Mouse (Mus musculus): Measurements from ENCODE around the gene Tmem208.

Gene Tmem208

DNA sequence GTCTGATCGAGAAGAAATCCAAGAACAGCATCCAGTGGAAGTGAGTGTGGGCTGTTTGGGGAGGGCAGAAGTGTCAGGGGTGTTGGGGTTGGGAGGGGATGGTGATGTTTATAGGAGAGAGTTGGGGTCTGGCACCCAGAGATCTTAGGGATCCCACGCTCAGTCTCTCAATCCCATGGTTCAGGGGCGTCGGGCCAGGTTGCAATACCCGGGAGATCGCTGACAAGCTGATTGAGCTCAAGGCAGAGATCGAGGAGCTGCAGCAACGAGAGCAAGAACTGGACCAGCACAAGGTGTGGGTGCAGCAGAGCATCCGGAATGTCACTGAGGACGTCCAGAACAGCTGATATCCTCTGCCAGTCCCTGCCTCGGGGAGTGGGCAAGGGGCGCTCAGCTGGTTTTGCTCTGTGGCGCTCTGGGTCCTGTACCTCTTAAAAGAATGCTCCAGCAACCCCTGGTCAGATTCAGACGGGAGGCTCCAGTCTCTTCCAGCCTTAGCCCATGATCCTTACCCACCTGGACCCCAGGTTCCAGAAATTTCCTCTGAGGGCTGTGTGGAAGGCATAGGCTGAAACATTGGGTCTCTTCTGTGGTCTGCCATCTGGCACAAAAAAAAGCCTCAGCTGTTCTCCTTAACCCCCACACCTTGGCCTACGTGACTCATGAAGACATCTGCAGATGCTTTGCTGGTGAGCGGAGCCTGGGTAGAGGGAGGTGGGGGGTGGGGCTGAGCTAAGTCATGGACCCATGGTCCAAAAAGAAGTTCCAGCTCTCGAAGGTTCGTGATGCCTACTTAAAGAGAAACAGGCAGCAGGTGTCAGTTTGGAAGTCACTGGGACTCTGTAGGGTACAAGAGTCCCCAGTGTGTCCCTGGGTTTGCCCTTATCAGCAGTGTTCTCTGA is 27.6 kb upstream of the Tmem208 start:
- DNase-seq (ENCODE audit: low spot score) = no peak

DNA sequence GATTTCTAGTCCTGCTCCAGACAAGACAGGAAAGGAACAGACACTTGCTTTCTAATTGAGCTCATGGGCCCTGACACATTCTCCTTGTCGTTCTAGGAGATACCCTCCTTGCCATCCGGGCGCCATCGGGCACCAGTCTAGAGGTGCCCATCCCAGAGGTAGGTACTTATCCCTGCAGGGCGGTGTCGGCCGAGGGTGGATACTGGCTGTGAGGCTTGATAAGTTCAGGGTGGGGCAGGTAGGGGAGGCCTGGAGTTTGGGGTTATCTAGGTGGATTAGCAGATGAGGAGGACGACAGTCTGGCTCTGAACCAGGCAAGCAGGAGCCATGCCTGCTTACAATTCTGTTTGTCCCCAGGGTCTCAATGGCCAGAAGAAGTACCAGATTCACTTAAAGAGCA is 26.2 kb upstream of the Tmem208 start:
- no peak for DNase-seq (ENCODE audit: low spot score)

- no peak for DNase-seq (ENCODE audit: low spot score)
These were observed 22.8 kb upstream of the Tmem208 start for GRCm38 (mm10) chr8:105303396-105303795.

DNA sequence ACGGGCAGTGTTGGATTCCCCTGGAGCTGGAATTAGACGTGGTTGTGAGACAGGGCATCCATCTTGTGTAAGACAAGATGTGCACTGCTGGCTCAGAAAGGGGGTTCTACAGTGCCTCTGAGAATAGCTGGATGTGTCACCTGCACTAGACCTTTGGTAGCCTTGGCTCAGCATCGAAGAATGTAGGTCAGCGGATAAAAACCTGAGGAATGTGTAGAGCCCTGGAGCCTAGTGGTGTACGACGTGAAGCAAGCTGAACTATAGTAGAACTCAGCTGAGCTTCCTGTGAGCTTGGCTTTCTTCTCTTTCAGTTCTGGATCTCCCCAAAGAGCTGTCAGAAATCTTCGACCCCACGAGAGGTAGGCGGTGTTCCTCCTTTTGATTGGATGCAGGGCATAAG is 22.3 kb upstream of the Tmem208 start:
- DNase-seq (ENCODE audit: low spot score) = no peak

DNA sequence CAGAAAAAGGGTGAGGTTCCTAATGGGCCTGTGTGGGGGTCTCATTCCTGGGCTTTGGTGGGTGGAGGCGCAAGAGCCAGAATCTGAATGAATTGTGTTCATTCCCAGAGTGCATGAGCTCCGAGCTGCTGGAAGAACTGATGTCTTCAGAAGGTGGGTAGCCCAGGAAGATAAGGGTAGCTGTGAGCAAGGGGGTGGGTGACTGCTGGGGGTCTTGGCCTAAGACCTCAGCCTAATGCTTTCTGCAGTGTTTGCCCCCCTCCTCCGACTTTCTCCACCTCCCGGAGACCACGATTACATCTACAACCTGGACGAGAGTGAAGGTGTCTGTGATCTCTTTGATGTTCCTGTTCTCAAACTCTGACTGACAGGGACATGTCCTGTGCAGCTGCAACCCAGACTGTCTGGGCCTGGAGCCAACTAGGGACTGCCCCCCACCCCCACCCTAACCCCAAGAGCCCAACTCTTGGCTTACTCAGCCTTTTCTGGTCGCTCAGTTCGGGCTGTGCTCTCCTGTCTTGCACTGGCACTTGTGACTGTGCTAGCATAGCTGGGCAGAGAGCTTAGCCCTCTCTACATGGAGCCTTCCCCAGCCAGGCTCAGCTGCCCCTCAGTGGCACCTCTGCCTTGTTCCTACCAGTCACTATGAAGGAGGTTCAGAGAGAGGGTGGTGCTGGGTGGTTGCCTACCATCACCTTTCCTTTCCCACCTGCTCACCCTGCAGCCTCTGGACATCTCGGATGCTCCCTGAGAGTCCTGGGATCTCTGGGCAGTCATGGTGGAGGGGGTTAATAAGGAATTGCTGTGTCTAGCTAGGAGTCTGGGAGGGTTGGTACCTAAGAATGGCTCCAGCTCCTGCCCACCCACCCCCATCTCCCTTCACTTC is 21.6 kb upstream of the Tmem208 start:
- no peak for DNase-seq (ENCODE audit: low spot score)

DNA sequence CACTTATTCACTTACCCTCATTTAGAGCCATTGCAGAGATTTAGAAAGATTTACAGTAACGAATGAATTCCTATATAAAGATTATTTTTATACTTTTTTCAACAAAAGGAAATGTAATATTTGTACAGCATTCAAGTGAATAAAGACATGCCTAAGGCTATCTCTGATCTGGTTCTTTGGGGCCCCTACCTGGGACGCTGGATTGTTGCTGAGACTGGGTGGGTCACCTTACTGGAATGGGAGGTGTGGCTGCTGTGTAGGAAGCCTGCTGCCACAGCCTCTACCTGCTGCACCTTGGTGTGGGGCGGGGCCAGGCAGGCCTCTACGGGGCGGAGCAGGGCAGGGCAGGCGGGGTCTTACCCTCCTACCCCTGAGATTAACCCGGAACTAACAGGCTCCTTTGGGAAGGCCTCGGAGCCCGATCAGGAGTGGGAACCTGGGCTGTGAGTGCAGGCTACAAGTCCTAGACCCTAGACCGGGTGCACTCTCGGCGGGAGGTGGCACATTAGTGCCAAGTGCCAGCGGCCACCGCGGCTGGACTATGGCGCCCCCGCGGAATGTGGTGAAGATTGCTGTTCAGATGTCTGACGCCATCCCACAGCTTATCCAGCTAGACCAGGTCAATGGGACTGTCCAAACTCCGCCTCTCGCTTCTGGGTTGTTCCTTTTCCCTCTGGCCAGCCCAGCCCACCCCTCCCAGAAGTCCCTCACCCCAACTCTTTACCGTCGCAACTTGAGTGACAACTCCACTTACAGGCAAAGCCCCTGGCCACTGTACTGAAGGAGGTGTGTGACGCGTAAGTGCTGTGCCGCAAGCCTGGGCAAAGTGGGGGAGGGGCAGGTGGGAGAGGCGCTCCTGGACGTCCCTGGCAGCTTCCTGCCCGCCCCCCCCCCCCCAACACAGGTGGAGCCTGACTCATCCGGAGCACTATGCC is 20.7 kb upstream of the Tmem208 start, which contains the start of gene Elmo3:
Gene Elmo3 (plus strand): TSS at position 391 of the 935 bp plus-strand sequence.
- DNase-seq (ENCODE audit: low spot score) = no peak

DNA sequence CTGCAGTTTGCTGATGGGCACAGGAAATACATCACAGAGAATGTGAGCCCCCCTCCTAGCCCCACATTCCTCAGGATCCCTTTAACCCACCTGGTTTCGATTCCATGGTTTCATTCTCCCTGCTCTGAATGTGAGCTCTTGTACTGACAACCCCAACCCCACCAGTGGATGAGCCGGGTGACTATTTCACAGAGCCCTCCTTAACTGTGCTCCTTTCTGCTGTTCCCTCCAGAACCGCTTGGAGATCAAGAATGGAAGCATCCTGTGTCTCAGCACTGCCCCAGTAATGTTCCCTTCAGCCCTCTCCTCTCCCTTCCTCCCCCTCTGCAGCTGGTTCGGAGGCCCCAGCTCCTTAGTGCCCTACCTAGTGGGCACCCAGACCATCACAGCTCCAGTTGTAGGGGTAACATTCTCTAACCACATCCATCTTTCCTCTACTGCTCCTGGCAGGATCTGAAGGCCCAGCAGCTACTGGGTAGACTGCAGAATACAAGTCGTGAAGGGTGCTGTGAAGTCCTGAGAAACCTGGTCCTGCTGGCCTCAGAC is 19.9 kb upstream of the Tmem208 start:
- no peak for DNase-seq (ENCODE audit: low spot score)

GRCm38 (mm10) chr8:105307670-105308069 is 18.5 kb upstream of the Tmem208 start:
- DNase-seq (ENCODE audit: low spot score) = no peak

DNA sequence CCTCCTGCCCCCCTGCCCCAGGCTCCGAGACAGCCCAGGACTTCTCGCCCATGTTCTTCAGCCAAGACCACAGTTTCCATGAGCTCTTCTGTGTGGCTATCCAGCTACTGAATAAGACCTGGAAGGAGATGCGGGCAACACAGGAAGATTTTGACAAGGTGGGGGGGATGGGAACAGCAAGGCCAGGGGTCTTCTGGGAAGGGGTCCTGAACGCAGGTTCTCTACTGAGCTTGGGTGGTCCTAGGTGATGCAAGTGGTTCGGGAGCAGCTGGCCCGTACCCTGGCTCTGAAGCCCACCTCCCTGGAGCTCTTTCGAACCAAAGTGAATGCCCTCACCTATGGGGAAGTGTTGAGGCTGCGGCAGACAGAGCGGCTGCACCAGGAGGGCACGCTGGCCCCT is 17.7 kb upstream of the Tmem208 start:
- DNase-seq (ENCODE audit: low spot score) = no peak

GRCm38 (mm10) chr8:105309142-105309847 is 16.9 kb upstream of the Tmem208 start:
- DNase-seq (ENCODE audit: low spot score) = no peak

GRCm38 (mm10) chr8:105310118-105310517 is 16.0 kb upstream of the Tmem208 start:
- no peak for DNase-seq (ENCODE audit: low spot score)

DNA sequence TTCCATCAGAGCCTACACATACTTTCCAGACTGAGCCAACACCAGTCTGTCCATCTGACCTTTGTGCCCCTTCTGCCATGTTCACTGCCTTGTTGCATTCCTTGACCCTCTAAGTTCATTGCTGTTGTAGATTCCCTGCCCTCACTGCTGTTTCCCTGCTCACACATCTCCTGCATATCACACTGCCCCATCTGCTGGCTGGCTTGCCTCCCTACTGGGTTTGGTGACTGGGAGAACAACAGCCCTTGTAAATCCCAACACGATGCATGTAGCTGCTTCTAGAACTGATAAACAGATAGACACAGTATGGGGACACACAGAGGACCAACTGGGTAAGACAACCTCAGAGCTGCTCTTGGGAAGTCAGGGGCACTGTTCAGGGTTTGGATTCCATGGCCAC is 14.4 kb upstream of the Tmem208 start:
- DNase-seq (ENCODE audit: low spot score) = no peak

DNA sequence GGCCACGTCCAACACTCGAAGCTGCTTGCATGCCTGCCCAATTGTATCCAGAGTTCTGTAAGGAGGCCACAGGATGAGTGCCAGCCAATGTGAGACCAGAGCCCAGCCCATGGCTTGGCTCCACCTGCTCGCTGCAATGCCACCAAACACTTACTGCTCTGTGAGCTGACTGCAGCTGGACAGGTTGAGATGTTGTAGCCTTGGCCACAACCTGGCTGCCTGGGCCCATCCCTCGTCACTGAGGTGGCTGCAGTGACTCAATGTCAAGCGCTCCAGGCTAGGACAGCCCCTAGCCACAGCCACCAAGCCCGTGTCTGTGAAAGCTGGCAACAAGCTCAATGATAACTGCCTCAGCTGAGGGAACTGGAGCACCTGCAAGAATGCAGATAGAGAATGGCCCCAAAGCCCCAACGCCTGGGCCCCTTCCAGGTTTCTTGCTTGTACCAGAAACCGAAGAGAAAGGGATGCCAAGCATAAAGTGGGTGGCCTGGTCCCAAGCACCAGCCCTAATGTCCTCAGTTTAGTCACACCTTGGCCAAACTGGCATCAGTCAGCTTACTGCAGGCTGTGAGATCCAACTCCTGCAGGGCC is 13.2 kb upstream of the Tmem208 start:
- no peak for DNase-seq (ENCODE audit: low spot score)

DNA sequence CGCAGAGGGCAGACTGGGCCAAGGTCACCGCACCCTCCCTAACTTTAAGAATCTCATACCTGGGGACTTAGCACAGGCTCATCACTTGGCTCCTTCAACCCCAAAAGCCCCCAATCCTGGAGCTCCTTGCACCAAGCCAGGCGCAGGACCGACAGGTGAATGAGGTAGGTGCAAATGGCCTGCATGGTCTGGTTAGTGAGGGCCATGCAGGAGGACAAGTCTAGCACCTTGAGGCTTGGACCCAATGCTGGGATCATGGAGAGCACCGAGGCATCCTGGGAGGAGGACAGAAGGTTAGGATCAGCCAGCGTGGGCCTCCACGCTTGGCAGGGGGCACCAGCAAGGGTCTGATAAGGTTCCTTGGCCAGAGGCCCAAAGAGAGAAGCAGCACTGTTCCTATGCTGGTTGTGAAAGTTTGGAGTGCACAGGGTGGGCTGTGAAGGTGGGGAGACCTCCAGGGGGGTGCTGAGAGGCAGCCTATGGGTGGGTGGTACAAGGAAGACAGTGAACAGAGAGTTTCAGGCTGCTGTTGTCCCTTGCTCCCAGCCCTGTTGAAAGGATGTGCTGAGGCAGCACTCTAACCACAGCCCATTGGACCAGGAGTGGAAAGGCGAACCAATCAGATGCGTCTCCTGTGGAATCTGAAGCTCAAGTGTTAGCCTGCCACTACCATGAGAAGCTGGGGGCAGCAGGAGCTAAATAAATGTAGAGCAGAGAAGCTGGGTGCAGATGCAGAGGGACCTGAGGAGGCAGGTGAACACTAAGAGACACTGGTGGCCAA is 12.3 kb upstream of the Tmem208 start:
- no peak for DNase-seq (ENCODE audit: low spot score)

GRCm38 (mm10) chr8:105315073-105315769 is 10.9 kb upstream of the Tmem208 start:
- no peak for DNase-seq (ENCODE audit: low spot score)

DNA sequence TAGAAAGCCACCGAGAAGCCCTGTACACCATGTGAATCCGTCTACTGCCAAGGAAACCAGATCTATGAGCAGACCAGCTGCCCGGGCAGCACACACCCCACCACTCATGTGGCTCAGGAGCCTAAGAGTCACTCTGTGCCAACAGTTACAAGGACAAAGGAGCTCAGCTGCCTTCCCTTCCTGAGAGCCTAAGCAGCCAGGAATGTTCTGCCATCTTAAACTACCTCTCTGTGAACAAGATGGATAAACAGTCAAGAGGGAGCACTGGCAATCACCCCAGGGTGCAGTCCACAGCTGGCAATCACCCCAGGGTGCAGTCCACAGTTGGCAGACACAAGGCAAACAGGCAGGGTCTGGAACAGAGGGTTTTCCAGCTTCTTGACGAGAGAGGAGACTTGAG is 8.2 kb upstream of the Tmem208 start:
- DNase-seq (ENCODE audit: low spot score) = no peak

DNA sequence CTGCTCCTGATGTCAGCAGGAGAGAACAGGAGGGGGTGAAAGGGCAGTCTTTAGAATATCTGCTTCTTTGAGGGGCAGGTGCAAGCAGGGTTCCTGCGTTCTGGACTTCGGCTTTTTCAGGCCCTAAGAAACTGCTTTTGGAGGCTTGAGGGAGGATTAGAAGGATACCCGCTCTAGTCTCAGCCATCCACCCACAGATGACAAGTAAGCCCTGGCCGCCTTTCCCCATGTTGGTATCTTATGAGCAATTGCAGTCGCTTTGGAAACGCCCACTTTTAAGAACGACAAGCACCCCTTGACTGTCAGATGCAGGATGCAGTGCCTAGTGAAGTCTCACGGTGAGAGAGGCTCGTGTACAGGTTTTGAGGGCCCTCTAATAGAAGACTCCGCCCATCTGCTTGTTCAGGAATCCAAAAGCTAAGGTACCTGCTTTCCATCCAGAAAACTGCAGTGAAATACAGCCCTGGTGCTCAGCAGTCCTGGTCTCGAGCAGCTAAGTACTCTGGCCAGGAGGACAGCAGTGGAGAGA is 7.4 kb upstream of the Tmem208 start:
- no peak for DNase-seq (ENCODE audit: low spot score)

DNA sequence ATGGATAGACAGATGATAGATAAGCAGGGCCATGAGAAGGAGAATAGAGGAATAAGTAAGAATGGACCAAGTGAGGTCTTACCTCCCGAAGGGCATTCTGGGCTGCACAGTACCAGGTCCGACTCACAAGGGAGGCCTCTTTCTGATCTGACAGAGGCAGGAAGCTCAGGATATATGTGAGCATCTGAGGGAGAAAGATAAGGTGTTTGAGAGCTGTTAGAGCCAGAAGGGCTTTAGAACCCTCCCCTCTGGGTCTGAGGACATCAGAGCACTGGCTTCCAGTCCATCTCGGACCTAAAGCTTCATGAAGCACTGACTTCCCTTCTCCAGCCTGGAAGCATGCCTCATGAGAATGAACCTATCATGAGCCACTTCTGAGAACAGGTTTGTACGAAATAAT is 3.0 kb upstream of the Tmem208 start:
- no peak for DNase-seq (ENCODE audit: low spot score)

- no peak for DNase-seq (ENCODE audit: low spot score)
These were observed 487 bp upstream of the Tmem208 start for GRCm38 (mm10) chr8:105325641-105326093.

Data from urinary bladder, postnatal 10 days (tissue).